Mouse (Mus musculus) embryo, embryonic 9.5 days (tissue): ENCODE data around the gene Olfr1330.
"Not testable (repeated sequence)": the region's sequence is repeated elsewhere in the genome, so short reads cannot be mapped to it uniquely, and the experiment has no call there.

Source experiments
- DNase-seq: peaks from one replicate; pipeline ENCODE4 v3.0.0-alpha.2; 2017; ENCODE audit errors: extremely low spot score

Olfr1330 gene

GRCm38 (mm10) chr4:118888297-118888696 lies at the start of gene Olfr1330:
Olfr1330 (plus strand) TSS chr4:118888597.
- no peak for DNase-seq

GRCm38 (mm10) chr4:118861791-118862190 lies 26.6 kb upstream of the Olfr1330 start:
- no peak for DNase-seq

GRCm38 (mm10) chr4:118862704-118863103 lies 25.7 kb upstream of the Olfr1330 start:
- DNase-seq: no peak

GRCm38 (mm10) chr4:118864349-118864748 lies 24.0 kb upstream of the Olfr1330 start, which contains the start of gene Olfr1331:
Olfr1331 (plus strand) TSS chr4:118864649.
- DNase-seq: no peak

GRCm38 (mm10) chr4:118867566-118867965 lies 20.8 kb upstream of the Olfr1330 start:
- no peak for DNase-seq

DNA sequence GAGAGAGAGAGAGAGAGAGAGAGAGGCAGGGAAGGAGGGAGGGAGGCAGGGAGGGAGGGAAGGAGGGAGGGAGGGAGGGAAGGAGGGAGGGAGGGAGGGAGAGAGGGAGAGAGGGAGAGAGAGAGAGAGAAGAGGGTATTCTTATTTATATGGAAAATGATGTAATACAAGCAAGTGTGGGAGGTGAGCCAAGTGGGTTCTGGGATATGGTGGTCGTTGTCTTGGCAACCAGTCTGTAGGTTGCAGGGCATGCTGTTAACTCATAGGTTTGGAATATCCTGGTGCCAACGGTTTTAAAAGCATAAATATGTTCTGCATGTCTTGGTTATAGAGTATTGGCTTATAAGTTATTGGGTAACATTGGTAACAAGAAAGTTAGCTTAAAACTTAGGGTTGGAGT lies 13.6 kb downstream of the Olfr1330 start:
- DNase-seq: no peak

DNA sequence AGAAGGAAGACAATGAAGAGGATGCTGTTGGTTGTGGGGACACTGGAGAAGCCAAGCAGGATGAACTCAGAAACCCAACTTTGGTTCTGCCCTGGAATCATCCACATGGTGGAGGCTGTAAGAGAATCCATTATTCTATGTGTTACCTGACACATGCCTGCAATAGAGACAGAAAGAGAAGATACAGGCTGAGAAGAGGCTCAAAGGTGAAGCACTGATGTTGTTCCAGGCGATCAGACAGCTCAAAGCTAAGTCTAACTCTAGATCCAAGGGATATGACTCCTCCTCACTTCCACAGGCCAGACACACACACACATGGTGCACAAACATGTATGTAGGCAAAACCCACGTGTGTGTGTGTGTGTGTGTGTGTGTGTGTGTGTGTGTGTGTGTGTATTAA lies 29.0 kb downstream of the Olfr1330 start, which contains the start of gene Olfr1329:
TSS of gene Olfr1329 (minus strand) at position 101 of the 400 bp plus-strand sequence.
- DNase-seq: not testable (repeated sequence)

- DNase-seq: not testable (repeated sequence)
Observed at GRCm38 (mm10) chr4:118931326-118931725, 42.9 kb downstream of the Olfr1330 start.

- DNase-seq: no peak
Observed at GRCm38 (mm10) chr4:118938512-118938911, 50.1 kb downstream of the Olfr1330 start, which contains the start of gene Olfr1328. Olfr1328 (minus strand) TSS chr4:118938612.
